Mouse (Mus musculus) heart, adult 9 months (tissue): ENCODE results near the gene 2210016F16Rik.
"Not testable (repeated sequence)": the region's sequence is repeated elsewhere in the genome, so short reads cannot be mapped to it uniquely, and the experiment has no call there.

Experiments used
- DNase-seq, 2 experiments: peaks; one replicate each; pipeline ENCODE4 v3.0.0; 2022; ENCODE audit warnings: low spot score in 2 of 2

The 2210016F16Rik gene

GRCm38 (mm10) chr13:58373153-58373470 lies 11.9 kb downstream of the 2210016F16Rik start:
- DNase-seq, result no peak

- no peak for DNase-seq
Observed at GRCm38 (mm10) chr13:58372278-58373152, 12.5 kb downstream of the 2210016F16Rik start.

GRCm38 (mm10) chr13:58368835-58369234 lies 16.2 kb downstream of the 2210016F16Rik start:
- no peak for DNase-seq

- no peak for DNase-seq
Observed at GRCm38 (mm10) chr13:58367641-58368040, 17.4 kb downstream of the 2210016F16Rik start.

GRCm38 (mm10) chr13:58366373-58366772 lies 18.7 kb downstream of the 2210016F16Rik start:
- DNase-seq, result no peak

GRCm38 (mm10) chr13:58365179-58365578 lies 19.8 kb downstream of the 2210016F16Rik start:
- DNase-seq, result not testable (repeated sequence)

- DNase-seq, result no peak
Observed at GRCm38 (mm10) chr13:58364353-58365175, 20.5 kb downstream of the 2210016F16Rik start.

- DNase-seq, result no peak
Observed at GRCm38 (mm10) chr13:58359304-58359653, 25.7 kb downstream of the 2210016F16Rik start.

- DNase-seq, result peak; percentile 66 to 74
Observed at GRCm38 (mm10) chr13:58358629-58359303, 26.3 kb downstream of the 2210016F16Rik start, which contains the start of gene Kif27. TSS of gene Kif27 (minus strand) at chr13:58359122.

GRCm38 (mm10) chr13:58352996-58353395 lies 32.0 kb downstream of the 2210016F16Rik start:
- DNase-seq, result no peak

- DNase-seq, result no peak
Observed at GRCm38 (mm10) chr13:58350606-58351005, 34.4 kb downstream of the 2210016F16Rik start.

GRCm38 (mm10) chr13:58344505-58344904 lies 40.5 kb downstream of the 2210016F16Rik start:
- DNase-seq, result no peak

GRCm38 (mm10) chr13:58337456-58337855 lies 47.6 kb downstream of the 2210016F16Rik start:
- no peak for DNase-seq

GRCm38 (mm10) chr13:58334116-58334515 lies 50.9 kb downstream of the 2210016F16Rik start:
- no peak for DNase-seq
